Mouse (Mus musculus) midbrain, embryonic 10.5 days (tissue): ENCODE results near the gene Pak6. TPM values are rescaled to one million over a fixed set of nuclear protein-coding genes. Genes with fewer than 3 reads are reported as not detected.
A peak's percentile ranks its signal among the peaks of the same experiment; 100 is the strongest.

ENCODE experiments used
- DNase-seq: peaks from one replicate; pipeline ENCODE4 v3.0.0-alpha.2; 2017; ENCODE audit warnings: low spot score
- H3K27ac ChIP-seq: fragments of 300-500 bp; sonication (generic); replicated peaks from 2 replicates; pipeline ENCODE4 v1.5.1; 2016; ENCODE audit warnings: mild to moderate bottlenecking
- H3K27me3 ChIP-seq: fragments of 300-500 bp; sonication (generic); 2 replicates; pipeline ENCODE4 v1.6.1; 2016; ENCODE audit warnings: low read depth, mild to moderate bottlenecking; ENCODE audit not compliant: poor library complexity, severe bottlenecking
- H3K36me3 ChIP-seq: fragments of 300-500 bp; sonication (generic); 2 replicates; pipeline ENCODE4 v1.6.1; 2016; ENCODE audit warnings: mild to moderate bottlenecking, moderate library complexity
- H3K4me1 ChIP-seq: fragments of 300-500 bp; sonication (generic); 2 replicates; pipeline ENCODE4 v1.6.1; 2016
- H3K4me3 ChIP-seq: fragments of 300-500 bp; sonication (generic); 2 replicates; pipeline ENCODE4 v1.5.1; 2016; ENCODE audit warnings: mild to moderate bottlenecking, moderate library complexity
- H3K9me3 ChIP-seq: fragments of 300-500 bp; sonication (generic); replicated peaks from 2 replicates; pipeline ENCODE4 v1.6.1; 2016; ENCODE audit warnings: mild to moderate bottlenecking
- WGBS: fragments of 180-500 bp; shearing (Covaris S2); methylation state at CpG from one replicate; pipeline ENCODE4 v1.1.7; 2016; 5-methylcytosine and 5-hydroxymethylcytosine counted together
- polyA plus RNA-seq: library from polyadenylated mRNA; unstranded; fragments of >200 nt; fragmentation: Nextera tagmentation; extraction: Ambion mirVana; gene quantifications from 2 replicates; pipeline ENCODE4 v1.2.1, GENCODE M21; 2016

Gene Pak6
- polyA plus RNA-seq, 1 experiment from 2014 or later = 0.26 TPM

GRCm38 (mm10) chr2:118669785-118670184, 6.7 kb downstream of the Pak6 start:
- peaks cover 19% of the 10 kb centered on the region for H3K4me1 ChIP-seq
- H3K4me3 ChIP-seq = no peak overlapping the region
- 54% methylated on average over 2 of the region's 2 CpGs for WGBS
- H3K27ac ChIP-seq = no peak overlapping the region
- peaks cover 65% of the 10 kb centered on the region for H3K27me3 ChIP-seq
- no peaks in the 10 kb centered on the region for H3K36me3 ChIP-seq
- no peaks in the 10 kb centered on the region for H3K9me3 ChIP-seq
- no peak for DNase-seq

DNA sequence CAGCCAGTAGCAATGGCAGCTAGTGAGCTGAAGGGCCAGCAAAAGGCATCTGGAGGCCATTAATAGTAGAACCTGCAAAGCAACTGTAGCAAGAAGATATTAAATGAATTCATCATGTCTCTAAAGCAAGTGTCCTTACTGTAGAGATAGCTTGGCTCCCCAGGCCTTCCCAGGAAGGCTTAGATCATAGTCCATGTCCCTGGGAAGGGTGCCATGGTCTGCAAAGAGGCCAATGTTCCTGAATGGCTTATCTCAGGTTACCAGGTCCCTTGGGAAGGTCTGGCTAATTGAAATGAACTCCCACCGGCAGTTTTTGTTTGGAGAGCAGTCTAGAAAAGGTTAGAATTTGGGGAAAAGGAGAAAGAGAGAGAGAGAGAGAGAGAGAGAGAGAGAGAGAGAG, 8.6 kb downstream of the Pak6 start:
- WGBS = 77% methylated on average over 1 of the region's 1 CpGs
- Histone ChIP-seq H3K4me3 (no peak overlapping the region), H3K27ac (no peak overlapping the region), H3K27me3 (peaks cover 65% of the 10 kb centered on the region), H3K36me3 (no peaks in the 10 kb centered on the region), H3K4me1 (peaks cover 16% of the 10 kb centered on the region), H3K9me3 (no peaks in the 10 kb centered on the region)
- DNase-seq = no peak

GRCm38 (mm10) chr2:118673686-118674465, 10.8 kb downstream of the Pak6 start:
- peaks cover 84% of the 10 kb centered on the region for H3K27me3 ChIP-seq
- 31% methylated on average over 15 of the region's 15 CpGs for WGBS

GRCm38 (mm10) chr2:118674500-118674899, 11.4 kb downstream of the Pak6 start:
- H3K4me3 ChIP-seq = no peak overlapping the region
- H3K36me3 ChIP-seq = no peaks in the 10 kb centered on the region
- H3K27me3 ChIP-seq = peaks cover 91% of the 10 kb centered on the region
- WGBS = 30% methylated on average over 7 of the region's 7 CpGs
- DNase-seq = no peak
- H3K9me3 ChIP-seq = no peaks in the 10 kb centered on the region
- peaks cover 27% of the 10 kb centered on the region for H3K4me1 ChIP-seq
- H3K27ac ChIP-seq = no peak overlapping the region

More at GRCm38 (mm10) chr2:118673686-118674465, 10.8 kb downstream of the Pak6 start:
- peaks cover 30% of the 10 kb centered on the region for H3K4me1 ChIP-seq
- no peak overlapping the region for H3K4me3 ChIP-seq
- H3K36me3 ChIP-seq = no peaks in the 10 kb centered on the region
- H3K9me3 ChIP-seq = no peaks in the 10 kb centered on the region
- no peak overlapping the region for H3K27ac ChIP-seq
- DNase-seq = no peak

- peak overlapping the region; percentile 69 for H3K4me3 ChIP-seq
- peak overlapping the region; percentile 49; the same call in 1 of the 2 replicates for H3K27ac ChIP-seq
- no peaks in the 10 kb centered on the region for H3K36me3 ChIP-seq
- DNase-seq = peak; percentile 41
- WGBS = under 1% methylated on average over 83 of the region's 89 CpGs
- H3K27me3 ChIP-seq = peaks cover 91% of the 10 kb centered on the region
- H3K9me3 ChIP-seq = no peaks in the 10 kb centered on the region
- H3K4me1 ChIP-seq = peaks cover 27% of the 10 kb centered on the region
These were observed 14.0 kb downstream of the Pak6 start for GRCm38 (mm10) chr2:118676839-118677741.

GRCm38 (mm10) chr2:118677817-118678216, 14.7 kb downstream of the Pak6 start:
- peaks cover 88% of the 10 kb centered on the region for H3K27me3 ChIP-seq
- 14% methylated on average over 4 of the region's 4 CpGs for WGBS

DNA sequence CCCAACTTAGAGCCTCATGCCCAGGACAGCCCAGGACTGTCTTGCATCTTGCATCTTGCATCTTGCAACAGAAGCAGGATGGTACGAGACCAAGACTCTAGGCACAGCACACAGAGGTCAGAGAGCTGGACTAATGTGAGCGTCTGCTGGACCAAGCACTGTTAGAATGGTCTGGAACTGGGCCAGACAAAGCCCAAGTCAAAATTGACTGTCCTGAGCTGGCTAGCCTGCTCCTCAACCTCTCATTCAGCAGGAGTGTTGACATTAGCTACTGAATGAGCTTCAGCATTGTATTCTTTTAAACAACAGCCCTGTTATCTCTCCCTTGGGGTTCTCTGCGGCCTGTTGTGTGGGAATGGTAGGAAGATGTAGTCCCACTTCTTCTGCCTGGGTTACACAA, 16.5 kb downstream of the Pak6 start:
- Histone ChIP-seq H3K27me3 (peaks cover 75% of the 10 kb centered on the region), H3K27ac (no peak overlapping the region), H3K4me3 (no peak overlapping the region), H3K4me1 (peaks cover 16% of the 10 kb centered on the region), H3K9me3 (no peaks in the 10 kb centered on the region), H3K36me3 (no peaks in the 10 kb centered on the region)
- no peak for DNase-seq
- WGBS = 79% methylated on average over 3 of the region's 3 CpGs

More at GRCm38 (mm10) chr2:118677817-118678216, 14.7 kb downstream of the Pak6 start:
- Histone ChIP-seq H3K4me1 (peaks cover 27% of the 10 kb centered on the region), H3K27ac (0 out of 2 replicates have a peak overlapping the region, but pooled peaks have one; percentile 49), H3K9me3 (no peaks in the 10 kb centered on the region), H3K4me3 (peak overlapping the region; percentile 69), H3K36me3 (no peaks in the 10 kb centered on the region)
- peak; percentile 27 for DNase-seq

GRCm38 (mm10) chr2:118680926-118681325, 17.8 kb downstream of the Pak6 start:
- no peak overlapping the region for H3K27ac ChIP-seq
- H3K4me1 ChIP-seq = peaks cover 16% of the 10 kb centered on the region
- no peaks in the 10 kb centered on the region for H3K9me3 ChIP-seq
- DNase-seq = no peak
- no peaks in the 10 kb centered on the region for H3K36me3 ChIP-seq
- peaks cover 62% of the 10 kb centered on the region for H3K27me3 ChIP-seq
- WGBS = 89% methylated on average over 6 of the region's 6 CpGs
- no peak overlapping the region for H3K4me3 ChIP-seq

DNA sequence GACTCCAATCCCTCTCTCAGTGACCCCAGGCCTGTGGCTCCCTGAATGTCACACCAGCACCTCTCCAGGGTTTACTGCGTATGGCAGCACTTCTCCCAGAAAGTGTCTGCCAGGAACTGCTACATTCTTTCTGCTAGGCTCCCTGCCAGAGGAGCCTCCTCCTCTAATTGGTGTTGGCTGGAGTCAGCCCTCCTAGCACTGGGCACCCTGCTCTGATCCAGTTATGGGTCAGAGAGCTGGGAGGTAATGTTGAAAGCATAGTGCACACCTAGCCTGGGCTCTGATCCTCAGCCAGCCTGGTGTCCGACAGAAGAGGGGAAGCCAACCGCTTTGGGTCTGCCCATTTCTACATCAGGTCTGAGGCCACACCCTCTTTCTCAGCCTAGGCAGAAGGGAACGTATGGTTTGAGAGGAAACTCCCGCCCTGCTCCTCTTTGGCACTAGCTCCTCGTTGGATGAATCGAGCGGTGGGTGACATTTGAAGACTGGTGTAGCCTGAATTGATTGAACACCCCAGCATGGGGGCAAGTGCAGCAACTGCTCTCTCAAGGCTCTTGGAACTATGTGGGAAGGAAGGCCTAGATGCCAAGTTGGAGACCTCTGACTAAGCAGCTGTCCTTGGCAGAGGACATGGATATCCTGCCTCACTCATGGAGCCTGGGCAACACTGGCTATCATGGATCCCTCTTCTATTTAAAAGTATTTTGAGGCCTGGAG, 19.6 kb downstream of the Pak6 start:
- Histone ChIP-seq H3K4me1 (peaks cover 4% of the 10 kb centered on the region), H3K4me3 (no peak overlapping the region), H3K9me3 (no peaks in the 10 kb centered on the region), H3K27ac (no peak overlapping the region), H3K36me3 (no peaks in the 10 kb centered on the region), H3K27me3 (peaks cover 50% of the 10 kb centered on the region)
- 62% methylated on average over 8 of the region's 8 CpGs for WGBS
- no peak for DNase-seq

GRCm38 (mm10) chr2:118685088-118685487, 22.0 kb downstream of the Pak6 start:
- no peaks in the 10 kb centered on the region for H3K4me1 ChIP-seq
- WGBS = 92% methylated on average over 4 of the region's 4 CpGs
- DNase-seq = no peak

GRCm38 (mm10) chr2:118686693-118687092, 23.6 kb downstream of the Pak6 start:
- H3K36me3 ChIP-seq = no peaks in the 10 kb centered on the region
- H3K27ac ChIP-seq = no peak overlapping the region
- H3K4me1 ChIP-seq = no peaks in the 10 kb centered on the region
- H3K27me3 ChIP-seq = peaks cover 37% of the 10 kb centered on the region
- no peak overlapping the region for H3K4me3 ChIP-seq
- WGBS = 84% methylated on average over 8 of the region's 8 CpGs
- no peaks in the 10 kb centered on the region for H3K9me3 ChIP-seq
- no peak for DNase-seq

More at GRCm38 (mm10) chr2:118685088-118685487, 22.0 kb downstream of the Pak6 start:
- peaks cover 42% of the 10 kb centered on the region for H3K27me3 ChIP-seq
- H3K4me3 ChIP-seq = no peak overlapping the region
- H3K27ac ChIP-seq = no peak overlapping the region
- no peaks in the 10 kb centered on the region for H3K36me3 ChIP-seq
- no peaks in the 10 kb centered on the region for H3K9me3 ChIP-seq

DNA sequence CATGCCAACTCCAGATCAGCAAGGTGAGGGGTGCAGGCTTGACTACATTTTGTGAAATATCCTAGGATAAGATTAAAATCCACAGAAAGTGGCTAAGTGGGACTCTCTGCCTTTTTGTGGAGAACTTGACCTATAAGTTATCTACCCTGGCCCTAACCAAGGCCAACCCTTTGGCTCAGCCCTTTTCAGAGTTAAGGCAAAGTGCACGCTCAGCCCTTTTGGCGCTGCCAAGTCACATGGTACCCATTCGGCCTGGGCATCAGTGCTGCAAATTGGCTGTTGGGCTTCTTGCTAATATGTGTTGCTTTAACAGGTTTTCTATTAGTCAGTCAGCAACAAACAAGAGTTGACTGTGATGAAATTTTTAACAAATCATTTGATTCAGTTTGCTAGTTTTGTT, 24.7 kb downstream of the Pak6 start:
- peaks cover 40% of the 10 kb centered on the region for H3K27me3 ChIP-seq
- no peaks in the 10 kb centered on the region for H3K36me3 ChIP-seq
- H3K9me3 ChIP-seq = no peaks in the 10 kb centered on the region
- WGBS = 95% methylated on average over 3 of the region's 3 CpGs
- DNase-seq = no peak
- H3K4me3 ChIP-seq = no peak overlapping the region
- no peaks in the 10 kb centered on the region for H3K4me1 ChIP-seq
- H3K27ac ChIP-seq = no peak overlapping the region
